Comparison of ENCODE assay signal across 19 mouse cellular contexts in the genomic region with DNA sequence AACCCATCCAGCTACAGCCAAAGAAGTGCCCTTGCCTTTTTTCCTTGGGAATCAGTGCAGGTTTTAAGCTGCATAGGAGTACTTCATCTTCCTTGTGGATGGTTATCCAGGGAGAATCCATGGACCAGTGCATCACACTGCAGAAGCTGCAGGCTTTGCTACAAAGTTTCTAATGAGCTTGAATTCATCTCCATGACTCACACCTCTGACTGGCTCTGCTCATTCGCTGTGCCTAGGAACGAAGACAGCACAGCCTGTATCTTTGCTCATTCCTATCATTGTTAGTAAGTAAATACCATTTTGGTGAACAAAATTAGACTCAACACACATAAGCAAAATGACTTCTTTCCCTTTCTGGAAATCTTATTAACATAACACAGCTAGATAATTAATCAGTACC.
"Had no signal": no experiment of that assay in that cellular context is flagged by ENCODE, and none has a peak within 500 bp of the region (broad histone marks: within the 10 kb centered on the region; RNA-seq: fewer than 3 reads in every experiment).

No protein-coding gene starts in this region.

- H3K4me1 ChIP-seq: liver, embryonic 15.5 days; lung, embryonic 15.5 days; megakaryocyte, embryonic 14.5 days; neural tube, embryonic 12.5 days; stomach, embryonic 15.5 days had no signal

- H3K27me3 ChIP-seq: liver, embryonic 15.5 days; lung, embryonic 15.5 days; megakaryocyte, embryonic 14.5 days; midbrain, embryonic 13.5 days; midbrain, embryonic 15.5 days; neural tube, embryonic 12.5 days; stomach, embryonic 15.5 days had no signal

- H3K27ac ChIP-seq: liver, embryonic 15.5 days; lung, embryonic 15.5 days; macrophage; midbrain, embryonic 13.5 days; midbrain, embryonic 15.5 days; neural tube, embryonic 12.5 days; stomach, embryonic 15.5 days; stomach, postnatal 0 days had no signal

- ATAC-seq: liver, postnatal 0 days; lung, postnatal 0 days; midbrain, embryonic 13.5 days; midbrain, embryonic 15.5 days had no signal

- H3K9ac ChIP-seq: liver, embryonic 15.5 days; liver, postnatal 0 days; lung, embryonic 15.5 days; midbrain, embryonic 13.5 days; midbrain, embryonic 15.5 days; neural tube, embryonic 12.5 days; stomach, embryonic 15.5 days had no signal

- H3K4me3 ChIP-seq: liver, embryonic 15.5 days; lung, embryonic 15.5 days; megakaryocyte, embryonic 14.5 days; midbrain, embryonic 13.5 days; midbrain, embryonic 15.5 days; neural tube, embryonic 12.5 days; stomach, embryonic 15.5 days had no signal

- H3K4me2 ChIP-seq: liver, embryonic 15.5 days; lung, embryonic 15.5 days; midbrain, embryonic 11.5 days; midbrain, embryonic 13.5 days; midbrain, embryonic 15.5 days; neural tube, embryonic 12.5 days; stomach, embryonic 15.5 days had no signal

- H3K36me3 ChIP-seq: liver, embryonic 15.5 days; lung, embryonic 15.5 days; midbrain, embryonic 13.5 days; midbrain, embryonic 15.5 days; neural tube, embryonic 12.5 days; stomach, embryonic 15.5 days had no signal

- DNase-seq: liver, postnatal 0 days; lung, adult 2 months; lung, postnatal 14 days; lung, postnatal 36 days; right cerebral cortex, postnatal 25 days; thymus, adult 2 months; thymus, postnatal 25 days; thymus, postnatal 4 days had no signal

- H3K9me3 ChIP-seq: liver, embryonic 15.5 days; lung, embryonic 15.5 days; megakaryocyte, embryonic 14.5 days; midbrain, embryonic 13.5 days; midbrain, embryonic 15.5 days; neural tube, embryonic 12.5 days; stomach, embryonic 15.5 days had no signal
